Mouse (Mus musculus): Measurements from ENCODE around the gene Tmtc2. TPM values are rescaled to one million over a fixed set of nuclear protein-coding genes. Genes with fewer than 3 reads are reported as not detected.

Tmtc2 gene
- total and polyA plus RNA-seq, 3 experiments: not detected

DNA sequence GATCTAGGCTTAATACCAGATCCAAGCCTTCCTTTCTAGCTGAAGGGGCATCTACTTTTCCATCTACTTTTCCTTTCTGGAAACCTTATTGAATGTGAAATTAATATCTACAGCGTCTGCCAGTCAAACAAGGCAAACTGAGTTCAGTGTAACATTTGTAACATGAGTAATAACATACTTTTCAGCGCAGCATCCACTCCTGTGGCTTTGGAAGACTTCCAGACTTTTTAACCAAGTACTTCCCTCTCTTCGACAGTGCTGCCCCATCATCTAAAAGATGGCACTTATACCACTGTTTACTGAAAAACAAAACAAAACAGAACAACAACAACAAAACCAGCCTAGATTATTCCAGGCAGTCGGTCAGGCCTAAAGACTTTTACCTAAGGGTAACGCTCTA is 409.0 kb downstream of the Tmtc2 start:
- Histone ChIP-seq H3K36me3 (replicated peaks in 1 of 2; ENCODE audit: control insufficient read depth in 1 of 2, insufficient read depth in 1 of 2, low read length in 1 of 2) (no peaks in the 10 kb centered on the region), H3K4me3 (replicated peaks in 1 of 3; ENCODE audit: low read depth in 2 of 3, low read length in 2 of 3, poor library complexity in 1 of 3) (no peak overlapping the region), H3K27me3 (replicated peaks) (no peaks in the 10 kb centered on the region), H3K9me3 (replicated peaks; ENCODE audit: low read length) (peaks cover 37% of the 10 kb centered on the region), H3K9ac (ENCODE audit: insufficient read depth, low read depth) (no peak overlapping the region), H3K4me2 (ENCODE audit: insufficient read depth, low read depth, poor library complexity, severe bottlenecking) (no peak overlapping the region), H3K4me1 (ENCODE audit: control insufficient read depth in 1 of 2, insufficient read depth in 2 of 2) (no peaks in the 10 kb centered on the region), H3K79me2 (replicated peaks; ENCODE audit: control insufficient read depth, extremely low read depth, insufficient read depth, poor library complexity, severe bottlenecking) (no peaks in the 10 kb centered on the region), H3K27ac (ENCODE audit: insufficient read depth, low read depth) (no peak overlapping the region)
- dilution Hi-C loops (cut with MboI; ENCODE audit: extremely low pct_ligation_motif_present, extremely low pct_unique_long_range_greater_than_20kb, low sequenced_read_pairs) (no loop called here), in situ Hi-C loops (cut with MboI; ENCODE audit: low pct_ligation_motif_present, low pct_unique_long_range_greater_than_20kb, low sequenced_read_pairs) (no loop called here)
- no peak for DNase-seq (ENCODE audit: extremely low read depth)
- TF ChIP-seq GABPA (IDR thresholded peaks at IDR 0.05; ENCODE audit: insufficient replicate concordance, low read depth, low read length): no peak
- TF ChIP-seq CTCF (conservative IDR thresholded peaks at IDR 0.05 in 1 of 2, IDR thresholded peaks at IDR 0.05 in 1 of 2; ENCODE audit: low read depth in 2 of 2, low read length in 2 of 2): no peak
- TF ChIP-seq MAX (IDR thresholded peaks at IDR 0.05; ENCODE audit: low read length): no peak
- TF ChIP-seq POLR2A (IDR thresholded peaks at IDR 0.05; ENCODE audit: low read depth, low read length): no peak
- TF ChIP-seq MAFK (IDR thresholded peaks at IDR 0.05; ENCODE audit: insufficient replicate concordance, low read length): no peak
- TF ChIP-seq HCFC1 (IDR thresholded peaks at IDR 0.05; ENCODE audit: low read depth, low read length): no peak
- no peak for TF ChIP-seq SMC3 (IDR thresholded peaks at IDR 0.05; ENCODE audit: low read depth, low read length)
- no peak for TF ChIP-seq BHLHE40 (IDR thresholded peaks at IDR 0.05; ENCODE audit: low read depth, low read length)
- no peak for TF ChIP-seq TBP (conservative IDR thresholded peaks at IDR 0.05; ENCODE audit: low read depth, low read length)
- no peak for TF ChIP-seq PAX5 (IDR thresholded peaks at IDR 0.05; ENCODE audit: low read length)
- no peak for TF ChIP-seq ETS1 (conservative IDR thresholded peaks at IDR 0.05; ENCODE audit: low read depth, low read length)
- no peak for TF ChIP-seq JUN (IDR thresholded peaks at IDR 0.05; ENCODE audit: insufficient read depth, low read depth, low read length)
- TF ChIP-seq ZMIZ1 (IDR thresholded peaks at IDR 0.05; ENCODE audit: low read depth, low read length): no peak
- TF ChIP-seq JUND (conservative IDR thresholded peaks at IDR 0.05; ENCODE audit: low read depth, low read length): no peak
- no peak for TF ChIP-seq IRF4 (IDR thresholded peaks at IDR 0.05; ENCODE audit: low read depth, low read length)
- no peak for TF ChIP-seq EP300 (IDR thresholded peaks at IDR 0.05; ENCODE audit: low read length)
- TF ChIP-seq UBTF (IDR thresholded peaks at IDR 0.05; ENCODE audit: low read depth, low read length): no peak
- TF ChIP-seq MAZ (IDR thresholded peaks at IDR 0.05; ENCODE audit: low read depth, low read length): no peak
- no peak for TF ChIP-seq USF1 (IDR thresholded peaks at IDR 0.05; ENCODE audit: low read depth, low read length)
- no peak for TF ChIP-seq ZKSCAN1 (IDR thresholded peaks at IDR 0.05; ENCODE audit: borderline replicate concordance, low read depth, low read length)

DNA sequence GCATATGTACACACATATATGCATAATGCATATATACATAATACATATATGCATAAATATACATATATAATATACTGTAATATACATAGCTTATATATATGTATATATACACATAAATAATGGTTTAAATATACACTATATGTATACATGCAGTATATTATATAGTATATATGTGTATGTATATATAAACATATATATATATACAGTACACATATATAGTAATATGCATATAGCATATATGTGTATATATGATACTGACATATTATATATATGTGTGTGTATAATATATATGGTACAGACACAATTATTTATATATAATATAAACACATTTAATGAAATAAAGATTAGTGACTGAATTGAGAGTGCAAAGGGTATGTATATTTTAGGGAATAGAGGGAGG is 420.5 kb downstream of the Tmtc2 start:
- Histone ChIP-seq H3K9me3 (replicated peaks; ENCODE audit: low read length) (peaks cover 15% of the 10 kb centered on the region), H3K27ac (ENCODE audit: insufficient read depth, low read depth) (no peak overlapping the region), H3K4me2 (ENCODE audit: insufficient read depth, low read depth, poor library complexity, severe bottlenecking) (no peak overlapping the region), H3K9ac (ENCODE audit: insufficient read depth, low read depth) (no peak overlapping the region), H3K27me3 (replicated peaks) (no peaks in the 10 kb centered on the region), H3K4me1 (ENCODE audit: control insufficient read depth in 1 of 2, insufficient read depth in 2 of 2) (no peaks in the 10 kb centered on the region), H3K36me3 (replicated peaks in 1 of 2; ENCODE audit: control insufficient read depth in 1 of 2, insufficient read depth in 1 of 2, low read length in 1 of 2) (no peaks in the 10 kb centered on the region), H3K79me2 (replicated peaks; ENCODE audit: control insufficient read depth, extremely low read depth, insufficient read depth, poor library complexity, severe bottlenecking) (no peaks in the 10 kb centered on the region), H3K4me3 (replicated peaks in 1 of 3; ENCODE audit: low read depth in 2 of 3, low read length in 2 of 3, poor library complexity in 1 of 3) (no peak overlapping the region)
- dilution Hi-C loops (cut with MboI; ENCODE audit: extremely low pct_ligation_motif_present, extremely low pct_unique_long_range_greater_than_20kb, low sequenced_read_pairs): no loop called here
- in situ Hi-C loops (cut with MboI; ENCODE audit: low pct_ligation_motif_present, low pct_unique_long_range_greater_than_20kb, low sequenced_read_pairs): no loop called here
- TF ChIP-seq TBP (conservative IDR thresholded peaks at IDR 0.05; ENCODE audit: low read depth, low read length) (no peak), ELF1 (IDR thresholded peaks at IDR 0.05; ENCODE audit: low read depth, low read length) (no peak), SIN3A (IDR thresholded peaks at IDR 0.05; ENCODE audit: low read length) (no peak), GABPA (IDR thresholded peaks at IDR 0.05; ENCODE audit: insufficient replicate concordance, low read depth, low read length) (no peak), JUN (IDR thresholded peaks at IDR 0.05; ENCODE audit: insufficient read depth, low read depth, low read length) (no peak), MAFK (IDR thresholded peaks at IDR 0.05; ENCODE audit: insufficient replicate concordance, low read length) (no peak), TCF12 (IDR thresholded peaks at IDR 0.05; ENCODE audit: low read depth, low read length) (no peak), RAD21 (IDR thresholded peaks at IDR 0.05; ENCODE audit: low read depth, low read length) (no peak), NRF1 (IDR thresholded peaks at IDR 0.05; ENCODE audit: low read depth, low read length) (no peak), BHLHE40 (IDR thresholded peaks at IDR 0.05; ENCODE audit: low read depth, low read length) (no peak), MAX (IDR thresholded peaks at IDR 0.05; ENCODE audit: low read length) (no peak), CTCF (conservative IDR thresholded peaks at IDR 0.05 in 1 of 2, IDR thresholded peaks at IDR 0.05 in 1 of 2; ENCODE audit: low read depth in 2 of 2, low read length in 2 of 2) (no peak), MYC (IDR thresholded peaks at IDR 0.05; ENCODE audit: low read depth, low read length) (no peak), NELFE (IDR thresholded peaks at IDR 0.05; ENCODE audit: low read depth, low read length) (no peak), ZKSCAN1 (IDR thresholded peaks at IDR 0.05; ENCODE audit: borderline replicate concordance, low read depth, low read length) (no peak)
- DNase-seq (ENCODE audit: extremely low read depth): no peak

Measured in CH12.LX (cell line).